Mouse (Mus musculus): Measurements from ENCODE around the gene Hgfac. TPM values are rescaled to one million over a fixed set of nuclear protein-coding genes. Genes with fewer than 3 reads are reported as not detected.

Hgfac gene
- polyA plus RNA-seq, 1 experiment from 2014 or later, result 1.6 TPM

DNA sequence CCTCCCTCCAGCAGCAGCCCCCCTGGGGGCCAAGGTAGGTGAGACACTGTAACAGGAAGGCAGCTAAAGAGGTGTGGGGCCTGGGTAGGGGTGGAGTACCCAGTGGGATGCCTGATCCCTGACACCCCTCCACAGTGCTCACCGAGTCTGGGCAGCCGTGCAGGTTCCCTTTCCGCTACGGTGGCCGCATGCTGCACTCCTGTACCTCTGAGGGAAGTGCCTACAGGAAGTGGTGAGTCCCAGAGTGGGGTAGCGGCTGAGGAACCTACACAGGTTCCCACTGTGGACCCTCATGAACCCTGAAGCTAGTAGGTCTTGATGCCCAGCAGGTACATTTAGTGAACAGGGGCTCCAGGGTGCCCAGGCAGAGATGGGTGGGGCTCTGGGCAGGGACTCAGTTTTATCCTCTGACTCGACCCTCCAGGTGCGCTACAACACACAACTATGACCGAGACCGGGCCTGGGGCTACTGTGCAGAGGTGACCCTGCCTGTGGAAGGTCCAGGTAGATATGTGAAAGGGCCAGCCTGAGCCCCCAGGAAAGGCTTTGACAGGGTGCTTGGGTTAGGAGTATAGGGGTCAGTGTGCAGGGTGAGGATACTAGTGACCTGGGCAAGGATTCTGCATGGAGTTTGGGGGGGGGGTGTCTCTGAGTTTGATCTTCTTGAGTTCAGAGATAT is 1.3 kb downstream of the Hgfac start:
- Histone ChIP-seq H3K27me3 (ENCODE audit: control insufficient read depth, insufficient read depth, low read length) (no peaks in the 10 kb centered on the region), H3K36me3 (ENCODE audit: control insufficient read depth, insufficient read depth, low read length) (no peaks in the 10 kb centered on the region), H3K9me3 (ENCODE audit: control insufficient read depth, low read length) (no peaks in the 10 kb centered on the region), H3K9ac (ENCODE audit: low read length) (no peak overlapping the region), H3K4me3 (ENCODE audit: low read depth, low read length) (no peak overlapping the region), H3K4me1 (replicated peaks; ENCODE audit: control insufficient read depth, insufficient read depth) (no peaks in the 10 kb centered on the region), H3K27ac (replicated peaks) (no peak overlapping the region), H3K4me2 (replicated peaks; ENCODE audit: low read depth) (no peak overlapping the region)
- DNase-seq (ENCODE audit: low spot score), result no peak
- TF ChIP-seq CTCF (IDR thresholded peaks at IDR 0.05; ENCODE audit: low read depth) (no peak), EP300 (optimal IDR thresholded peaks at IDR 0.05) (no peak)
- 55% methylated on average over 10 of the region's 10 CpGs for WGBS
- ATAC-seq (ENCODE audit: low FRiP score, low TSS enrichment), result peak; percentile 11; the same call in 1 of the 2 replicates

GRCm38 (mm10) chr5:35043110-35043451 is 1.8 kb downstream of the Hgfac start:
- ATAC-seq (ENCODE audit: low FRiP score, low TSS enrichment) (peak; percentile 68), DNase-seq (ENCODE audit: low spot score) (peak; percentile 72)
- no peaks in the 10 kb centered on the region for H3K9me3 ChIP-seq (ENCODE audit: control insufficient read depth, low read length)
- no peak overlapping the region for H3K4me2 ChIP-seq (replicated peaks; ENCODE audit: low read depth)
- 6% methylated on average over 1 of the region's 1 CpGs for WGBS
- H3K36me3 ChIP-seq (ENCODE audit: control insufficient read depth, insufficient read depth, low read length), result no peaks in the 10 kb centered on the region
- H3K9ac ChIP-seq (ENCODE audit: low read length), result no peak overlapping the region
- no peaks in the 10 kb centered on the region for H3K27me3 ChIP-seq (ENCODE audit: control insufficient read depth, insufficient read depth, low read length)
- no peak for TF ChIP-seq EP300 (optimal IDR thresholded peaks at IDR 0.05)
- peak; percentile 96 for TF ChIP-seq CTCF (IDR thresholded peaks at IDR 0.05; ENCODE audit: low read depth)
- H3K4me1 ChIP-seq (replicated peaks; ENCODE audit: control insufficient read depth, insufficient read depth), result no peaks in the 10 kb centered on the region
- no peak overlapping the region for H3K4me3 ChIP-seq (ENCODE audit: low read depth, low read length)
- H3K27ac ChIP-seq (replicated peaks), result no peak overlapping the region

DNA sequence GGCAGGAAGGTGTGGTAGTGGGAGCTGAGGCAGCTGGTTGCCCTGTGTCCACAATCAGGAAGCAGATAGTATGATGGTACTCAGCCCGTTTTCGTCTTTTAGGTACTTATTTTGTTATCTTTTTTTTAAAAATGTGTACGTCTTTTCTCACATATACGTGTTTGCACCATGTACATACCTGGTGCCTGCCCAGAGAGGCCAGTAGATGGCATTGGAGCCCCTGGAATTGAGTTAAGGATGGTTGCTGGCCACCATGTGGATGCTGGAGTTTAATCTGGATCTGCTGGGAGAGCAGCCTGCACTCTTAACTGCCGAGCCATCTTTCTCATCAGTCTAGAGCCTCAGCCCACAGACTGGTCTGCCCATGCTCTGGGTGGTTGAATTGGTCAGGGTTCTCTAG is 9.2 kb downstream of the Hgfac start:
- no peaks in the 10 kb centered on the region for H3K27me3 ChIP-seq (ENCODE audit: control insufficient read depth, insufficient read depth, low read length)
- no peak overlapping the region for H3K4me3 ChIP-seq (ENCODE audit: low read depth, low read length)
- DNase-seq (ENCODE audit: low spot score) (no peak), ATAC-seq (ENCODE audit: low FRiP score, low TSS enrichment) (no peak)
- no peak overlapping the region for H3K4me2 ChIP-seq (replicated peaks; ENCODE audit: low read depth)
- WGBS, result 74% methylated on average over 5 of the region's 5 CpGs
- H3K36me3 ChIP-seq (ENCODE audit: control insufficient read depth, insufficient read depth, low read length), result no peaks in the 10 kb centered on the region
- no peak overlapping the region for H3K9ac ChIP-seq (ENCODE audit: low read length)
- H3K9me3 ChIP-seq (ENCODE audit: control insufficient read depth, low read length), result no peaks in the 10 kb centered on the region
- H3K27ac ChIP-seq (replicated peaks), result no peak overlapping the region
- TF ChIP-seq EP300 (optimal IDR thresholded peaks at IDR 0.05) (no peak), CTCF (IDR thresholded peaks at IDR 0.05; ENCODE audit: low read depth) (peak; percentile 61)
- no peaks in the 10 kb centered on the region for H3K4me1 ChIP-seq (replicated peaks; ENCODE audit: control insufficient read depth, insufficient read depth)

DNA sequence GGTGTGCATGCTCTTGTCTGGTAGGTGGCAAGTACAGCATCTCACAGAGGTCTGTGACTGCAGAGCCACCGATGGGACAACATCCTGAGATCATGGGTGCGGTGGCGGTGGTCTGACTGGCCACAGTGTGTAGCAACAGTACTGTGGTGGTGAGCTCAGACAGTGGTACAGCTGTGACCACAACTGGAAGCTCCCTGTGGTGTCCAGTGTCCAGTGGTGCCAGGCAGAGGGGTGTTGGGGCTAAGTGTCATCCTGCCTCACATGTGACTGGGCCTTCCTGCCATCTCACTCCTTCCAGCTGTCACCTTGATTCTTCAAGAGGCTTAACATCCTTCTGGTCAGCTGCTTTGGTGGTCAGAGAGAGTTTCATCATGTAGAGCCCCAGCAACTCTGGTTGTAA is 13.3 kb downstream of the Hgfac start:
- H3K27me3 ChIP-seq (ENCODE audit: control insufficient read depth, insufficient read depth, low read length), result no peaks in the 10 kb centered on the region
- H3K4me3 ChIP-seq (ENCODE audit: low read depth, low read length), result no peak overlapping the region
- no peak overlapping the region for H3K4me2 ChIP-seq (replicated peaks; ENCODE audit: low read depth)
- no peaks in the 10 kb centered on the region for H3K36me3 ChIP-seq (ENCODE audit: control insufficient read depth, insufficient read depth, low read length)
- H3K9ac ChIP-seq (ENCODE audit: low read length), result no peak overlapping the region
- H3K27ac ChIP-seq (replicated peaks), result no peak overlapping the region
- DNase-seq (ENCODE audit: low spot score), result no peak
- WGBS, result 84% methylated on average over 3 of the region's 3 CpGs
- no peaks in the 10 kb centered on the region for H3K4me1 ChIP-seq (replicated peaks; ENCODE audit: control insufficient read depth, insufficient read depth)
- no peak for ATAC-seq (ENCODE audit: low FRiP score, low TSS enrichment)
- TF ChIP-seq CTCF (IDR thresholded peaks at IDR 0.05; ENCODE audit: low read depth), result no peak
- TF ChIP-seq EP300 (optimal IDR thresholded peaks at IDR 0.05), result no peak
- H3K9me3 ChIP-seq (ENCODE audit: control insufficient read depth, low read length), result no peaks in the 10 kb centered on the region

- peak; percentile 77 for DNase-seq (ENCODE audit: low spot score)
Observed at GRCm38 (mm10) chr5:35055076-35055475, 13.8 kb downstream of the Hgfac start.

GRCm38 (mm10) chr5:35056604-35057432 is 15.5 kb downstream of the Hgfac start, which contains the start of gene Dok7:
TSS of gene Dok7 (plus strand) at chr5:35056766.
- Histone ChIP-seq H3K36me3 (ENCODE audit: control insufficient read depth, insufficient read depth, low read length) (no peaks in the 10 kb centered on the region), H3K27ac (replicated peaks) (no peak within 1 kb of the TSS), H3K9ac (ENCODE audit: low read length) (peak within 1 kb of the TSS; percentile 61), H3K27me3 (ENCODE audit: control insufficient read depth, insufficient read depth, low read length) (no peaks in the 10 kb centered on the region), H3K4me1 (replicated peaks; ENCODE audit: control insufficient read depth, insufficient read depth) (no peaks in the 10 kb centered on the region), H3K9me3 (ENCODE audit: control insufficient read depth, low read length) (no peaks in the 10 kb centered on the region), H3K4me3 (ENCODE audit: low read depth, low read length) (peak within 1 kb of the TSS; percentile 59), H3K4me2 (replicated peaks; ENCODE audit: low read depth) (peak within 1 kb of the TSS; percentile 98)
- under 1% methylated on average over 56 of the region's 74 CpGs for WGBS
- TF ChIP-seq EP300 (optimal IDR thresholded peaks at IDR 0.05) (no peak), CTCF (IDR thresholded peaks at IDR 0.05; ENCODE audit: low read depth) (peak; percentile 44; the same call in 1 of the 2 replicates)
- ATAC-seq (ENCODE audit: low FRiP score, low TSS enrichment) (peak; percentile 27; the same call in 1 of the 2 replicates), DNase-seq (ENCODE audit: low spot score) (peak; percentile 50)

More at GRCm38 (mm10) chr5:35055076-35055475, 13.8 kb downstream of the Hgfac start:
- Histone ChIP-seq H3K9ac (ENCODE audit: low read length) (no peak overlapping the region), H3K4me1 (replicated peaks; ENCODE audit: control insufficient read depth, insufficient read depth) (no peaks in the 10 kb centered on the region), H3K4me3 (ENCODE audit: low read depth, low read length) (no peak overlapping the region), H3K4me2 (replicated peaks; ENCODE audit: low read depth) (no peak overlapping the region), H3K9me3 (ENCODE audit: control insufficient read depth, low read length) (no peaks in the 10 kb centered on the region), H3K27ac (replicated peaks) (no peak overlapping the region), H3K27me3 (ENCODE audit: control insufficient read depth, insufficient read depth, low read length) (no peaks in the 10 kb centered on the region), H3K36me3 (ENCODE audit: control insufficient read depth, insufficient read depth, low read length) (no peaks in the 10 kb centered on the region)
- no peak for TF ChIP-seq CTCF (IDR thresholded peaks at IDR 0.05; ENCODE audit: low read depth)
- no peak for TF ChIP-seq EP300 (optimal IDR thresholded peaks at IDR 0.05)
- ATAC-seq (ENCODE audit: low FRiP score, low TSS enrichment), result peak; percentile 59
- WGBS, result 50% methylated on average over 12 of the region's 12 CpGs
